Mouse (Mus musculus): Measurements from ENCODE around the gene Mob3c.

DNA sequence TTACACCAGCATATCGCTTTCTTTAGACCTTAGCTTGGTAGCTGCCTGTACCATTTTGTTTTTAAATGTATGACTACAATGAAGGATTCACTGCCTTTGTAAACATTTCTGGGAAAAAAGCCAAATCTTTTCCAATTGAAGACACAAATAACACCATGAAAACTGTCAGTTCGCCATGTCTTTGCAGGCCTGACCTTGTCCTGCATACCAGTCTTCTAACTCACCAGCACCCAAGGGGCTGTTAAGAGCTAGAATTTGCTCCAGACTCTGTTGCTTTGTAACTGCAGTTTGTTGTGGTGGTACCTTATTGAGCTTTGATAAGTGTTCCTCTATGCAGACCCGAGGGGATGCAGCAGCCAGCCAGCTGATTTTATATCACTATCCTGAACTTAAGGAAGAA is 27.9 kb upstream of the Mob3c start:
- TF ChIP-seq CTCF (IDR thresholded peaks at IDR 0.05; ENCODE audit: extremely low read depth, insufficient read depth, insufficient read length, insufficient replicate concordance) (no peak), POLR2A (IDR thresholded peaks at IDR 0.05; ENCODE audit: low read depth, low read length) (no peak)

Measured in spleen, adult 2 months (tissue).